Mouse (Mus musculus) retina, postnatal 7 days (tissue): ENCODE results near the gene Sptbn1.
A peak's percentile ranks its signal among the peaks of the same experiment; 100 is the strongest.

Experiments used
- DNase-seq: peaks from one replicate; pipeline ENCODE4 v3.0.0-alpha.2; 2012; ENCODE audit warnings: low read depth, low spot score

Gene Sptbn1

GRCm38 (mm10) chr11:30132581-30132980, 135.4 kb downstream of the Sptbn1 start:
- no peak for DNase-seq

GRCm38 (mm10) chr11:30131640-30132039, 136.3 kb downstream of the Sptbn1 start:
- no peak for DNase-seq

GRCm38 (mm10) chr11:30129339-30129738, 138.6 kb downstream of the Sptbn1 start:
- no peak for DNase-seq

GRCm38 (mm10) chr11:30126840-30127239, 141.1 kb downstream of the Sptbn1 start:
- no peak for DNase-seq

- DNase-seq = no peak
These were observed 149.9 kb downstream of the Sptbn1 start for GRCm38 (mm10) chr11:30118038-30118437.

GRCm38 (mm10) chr11:30113631-30114030, 154.3 kb downstream of the Sptbn1 start:
- no peak for DNase-seq

- DNase-seq = no peak
These were observed 157.3 kb downstream of the Sptbn1 start for GRCm38 (mm10) chr11:30110634-30111033.

GRCm38 (mm10) chr11:30104177-30104576, 163.8 kb downstream of the Sptbn1 start:
- no peak for DNase-seq

- DNase-seq = no peak
These were observed 165.4 kb downstream of the Sptbn1 start for GRCm38 (mm10) chr11:30102594-30102993.

GRCm38 (mm10) chr11:30101796-30102195, 166.2 kb downstream of the Sptbn1 start:
- DNase-seq = no peak

GRCm38 (mm10) chr11:30101162-30101561, 166.8 kb downstream of the Sptbn1 start:
- no peak for DNase-seq

- no peak for DNase-seq
These were observed 168.1 kb downstream of the Sptbn1 start for GRCm38 (mm10) chr11:30099916-30100315.

- DNase-seq = no peak
These were observed 172.7 kb downstream of the Sptbn1 start for GRCm38 (mm10) chr11:30095212-30095773.

- peak; percentile 2 for DNase-seq
These were observed 176.1 kb downstream of the Sptbn1 start for GRCm38 (mm10) chr11:30091892-30092291.

GRCm38 (mm10) chr11:30085114-30085513, 182.9 kb downstream of the Sptbn1 start:
- no peak for DNase-seq

- peak; percentile 20 for DNase-seq
These were observed 210.7 kb downstream of the Sptbn1 start for GRCm38 (mm10) chr11:30057299-30057698.
